Mouse (Mus musculus): ENCODE results near the gene Sdc4. TPM values are rescaled to one million over a fixed set of nuclear protein-coding genes. Genes with fewer than 3 reads are reported as not detected.

The Sdc4 gene
- polyA plus RNA-seq, 1 experiment from 2014 or later, result 22.6 TPM

DNA sequence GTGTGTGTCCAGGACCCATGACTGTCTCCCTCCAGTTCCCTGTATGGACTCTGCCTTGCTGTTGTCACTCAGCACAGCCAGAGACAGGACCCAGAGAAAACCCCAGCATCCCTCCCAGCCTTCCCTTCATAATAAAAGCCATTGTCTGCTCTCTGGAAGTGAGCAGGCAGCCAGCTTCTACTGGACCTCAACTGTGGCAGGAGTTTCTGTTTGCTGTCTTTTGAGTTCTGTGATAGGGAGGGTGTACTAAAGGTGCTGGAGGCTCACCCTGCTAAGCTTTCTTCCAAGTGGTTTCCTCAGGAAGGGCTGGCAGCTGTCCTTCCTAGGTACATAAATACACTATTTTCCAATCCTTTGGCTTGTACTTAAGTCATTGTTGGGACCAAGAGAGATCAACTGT is 21.5 kb upstream of the Sdc4 start:
- H3K4me1 ChIP-seq (ENCODE audit: control insufficient read depth, insufficient read depth, low read length), result peaks cover 4% of the 10 kb centered on the region
- H3K9me3 ChIP-seq (ENCODE audit: control insufficient read depth, low read length), result no peaks in the 10 kb centered on the region
- H3K9ac ChIP-seq (ENCODE audit: low read length), result no peak overlapping the region
- no peak overlapping the region for H3K4me3 ChIP-seq (ENCODE audit: low read depth, low read length)
- DNase-seq (ENCODE audit: low spot score) (no peak), ATAC-seq (ENCODE audit: insufficient number of reproducible peaks, low FRiP score, low TSS enrichment, low read depth) (no peak)
- H3K36me3 ChIP-seq (ENCODE audit: control insufficient read depth, insufficient read depth, low read length), result peaks cover 9% of the 10 kb centered on the region
- no peak overlapping the region for H3K27ac ChIP-seq (replicated peaks; ENCODE audit: low read depth, low read length)
- H3K27me3 ChIP-seq (ENCODE audit: control insufficient read depth, insufficient read depth, low read length), result no peaks in the 10 kb centered on the region
- no peak overlapping the region for H3K4me2 ChIP-seq (ENCODE audit: low read depth, severe bottlenecking)

DNA sequence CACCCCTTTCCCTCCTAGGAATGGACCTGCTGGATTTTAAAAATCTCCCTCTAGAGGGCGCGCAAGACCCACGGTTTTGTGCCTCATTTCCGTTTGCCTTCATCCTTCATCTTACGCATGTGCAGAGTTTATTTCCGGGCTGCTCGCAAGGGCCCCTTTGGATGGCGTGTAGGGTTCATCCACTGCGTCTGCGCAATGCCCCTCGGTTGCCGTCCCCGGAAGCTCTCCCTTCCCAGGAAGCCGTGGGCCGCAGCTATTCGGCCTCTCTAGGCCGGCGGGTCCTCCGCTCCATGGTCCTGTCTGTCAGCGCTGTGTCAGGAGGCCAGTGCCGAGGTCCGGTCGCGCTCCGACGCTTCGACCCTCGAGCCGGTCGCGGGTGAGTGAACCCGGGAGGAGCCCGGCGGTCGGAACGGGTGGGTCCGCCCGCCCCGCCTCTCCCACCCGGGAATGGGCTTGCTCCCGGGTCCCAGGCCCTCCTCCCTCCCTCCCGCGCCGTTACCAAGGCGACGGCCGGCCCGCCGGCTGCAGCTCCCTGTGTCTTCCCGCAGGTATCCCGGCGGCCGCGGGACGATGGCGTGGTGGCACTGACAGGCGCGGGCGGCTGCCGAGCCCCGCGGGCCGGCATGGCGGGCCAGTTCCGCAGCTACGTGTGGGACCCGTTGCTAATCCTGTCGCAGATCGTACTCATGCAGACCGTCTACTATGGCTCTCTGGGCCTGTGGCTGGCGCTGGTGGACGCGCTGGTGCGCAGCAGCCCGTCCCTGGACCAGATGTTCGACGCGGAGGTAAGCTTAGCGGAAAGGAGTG is 17.3 kb upstream of the Sdc4 start, which contains the start of gene Gm20458:
Gene Gm20458 (plus strand): TSS at position 223 of the 807 bp plus-strand sequence.
- Histone ChIP-seq H3K4me1 (ENCODE audit: control insufficient read depth, insufficient read depth, low read length) (peaks cover 10% of the 10 kb centered on the region), H3K27ac (replicated peaks; ENCODE audit: low read depth, low read length) (peak within 1 kb of the TSS; percentile 67), H3K9me3 (ENCODE audit: control insufficient read depth, low read length) (no peaks in the 10 kb centered on the region), H3K4me2 (ENCODE audit: low read depth, severe bottlenecking) (peak within 1 kb of the TSS; percentile 68), H3K36me3 (ENCODE audit: control insufficient read depth, insufficient read depth, low read length) (peaks cover 9% of the 10 kb centered on the region), H3K9ac (ENCODE audit: low read length) (peak within 1 kb of the TSS; percentile 56), H3K4me3 (ENCODE audit: low read depth, low read length) (peak within 1 kb of the TSS; percentile 89), H3K27me3 (ENCODE audit: control insufficient read depth, insufficient read depth, low read length) (no peaks in the 10 kb centered on the region)
- WGBS, result under 1% methylated on average over 75 of the region's 79 CpGs
- peak; percentile 98 for ATAC-seq (ENCODE audit: insufficient number of reproducible peaks, low FRiP score, low TSS enrichment, low read depth)
- peak; percentile 95 for DNase-seq (ENCODE audit: low spot score)

DNA sequence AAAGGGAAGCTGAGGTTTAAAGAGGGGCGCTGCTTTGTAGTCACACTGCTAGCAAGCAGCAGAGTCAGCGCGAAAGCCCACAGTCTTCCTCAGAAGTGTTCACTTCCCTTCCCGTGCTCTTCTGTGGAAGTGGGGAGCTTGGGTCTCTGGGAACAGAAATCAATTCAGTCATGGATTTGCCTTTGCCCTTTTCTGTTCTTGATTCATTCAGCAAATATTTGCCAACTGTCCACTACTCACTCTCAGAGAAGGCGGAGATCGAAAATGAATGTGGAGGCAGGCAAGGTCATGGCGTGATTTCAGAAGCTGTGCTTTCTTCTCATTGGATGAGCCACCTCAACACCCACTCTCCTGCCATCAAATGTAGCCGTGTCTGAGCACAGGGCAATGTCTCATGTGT is 14.8 kb upstream of the Sdc4 start:
- H3K27me3 ChIP-seq (ENCODE audit: control insufficient read depth, insufficient read depth, low read length), result no peaks in the 10 kb centered on the region
- no peak overlapping the region for H3K27ac ChIP-seq (replicated peaks; ENCODE audit: low read depth, low read length)
- H3K36me3 ChIP-seq (ENCODE audit: control insufficient read depth, insufficient read depth, low read length), result peaks cover 4% of the 10 kb centered on the region; the same call in 1 of the 2 replicates
- no peak for ATAC-seq (ENCODE audit: insufficient number of reproducible peaks, low FRiP score, low TSS enrichment, low read depth)
- WGBS, result 88% methylated on average over 8 of the region's 8 CpGs
- H3K4me3 ChIP-seq (ENCODE audit: low read depth, low read length), result no peak overlapping the region
- no peaks in the 10 kb centered on the region for H3K9me3 ChIP-seq (ENCODE audit: control insufficient read depth, low read length)
- no peak for DNase-seq (ENCODE audit: low spot score)
- H3K4me1 ChIP-seq (ENCODE audit: control insufficient read depth, insufficient read depth, low read length), result peaks cover 10% of the 10 kb centered on the region
- no peak overlapping the region for H3K9ac ChIP-seq (ENCODE audit: low read length)
- no peak overlapping the region for H3K4me2 ChIP-seq (ENCODE audit: low read depth, severe bottlenecking)

DNA sequence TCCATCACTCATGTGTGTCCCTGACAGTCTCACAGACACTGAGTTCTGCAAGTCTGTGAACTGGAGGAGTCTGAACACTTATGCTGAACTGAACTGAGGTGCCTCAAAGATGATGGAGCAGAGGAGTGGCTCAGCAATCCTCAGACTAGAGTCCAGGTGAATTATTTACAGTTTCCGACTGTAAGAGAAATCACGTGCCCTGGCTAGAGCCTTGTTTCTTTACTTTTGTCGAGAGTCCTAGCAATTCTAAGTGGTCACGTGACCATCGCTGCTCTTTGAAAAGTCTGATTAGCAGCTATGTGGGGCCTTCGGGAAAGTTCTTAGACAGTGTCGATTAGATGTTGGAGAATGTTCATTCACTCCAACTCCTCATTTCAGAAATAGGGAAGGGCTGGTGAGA is 14.3 kb upstream of the Sdc4 start:
- no peak for ATAC-seq (ENCODE audit: insufficient number of reproducible peaks, low FRiP score, low TSS enrichment, low read depth)
- Histone ChIP-seq H3K9me3 (ENCODE audit: control insufficient read depth, low read length) (no peaks in the 10 kb centered on the region), H3K4me2 (ENCODE audit: low read depth, severe bottlenecking) (no peak overlapping the region), H3K4me1 (ENCODE audit: control insufficient read depth, insufficient read depth, low read length) (peaks cover 11% of the 10 kb centered on the region), H3K4me3 (ENCODE audit: low read depth, low read length) (no peak overlapping the region), H3K27me3 (ENCODE audit: control insufficient read depth, insufficient read depth, low read length) (no peaks in the 10 kb centered on the region), H3K27ac (replicated peaks; ENCODE audit: low read depth, low read length) (no peak overlapping the region), H3K9ac (ENCODE audit: low read length) (no peak overlapping the region), H3K36me3 (ENCODE audit: control insufficient read depth, insufficient read depth, low read length) (no peaks in the 10 kb centered on the region)
- no peak for DNase-seq (ENCODE audit: low spot score)
- WGBS, result 72% methylated on average over 7 of the region's 7 CpGs

DNA sequence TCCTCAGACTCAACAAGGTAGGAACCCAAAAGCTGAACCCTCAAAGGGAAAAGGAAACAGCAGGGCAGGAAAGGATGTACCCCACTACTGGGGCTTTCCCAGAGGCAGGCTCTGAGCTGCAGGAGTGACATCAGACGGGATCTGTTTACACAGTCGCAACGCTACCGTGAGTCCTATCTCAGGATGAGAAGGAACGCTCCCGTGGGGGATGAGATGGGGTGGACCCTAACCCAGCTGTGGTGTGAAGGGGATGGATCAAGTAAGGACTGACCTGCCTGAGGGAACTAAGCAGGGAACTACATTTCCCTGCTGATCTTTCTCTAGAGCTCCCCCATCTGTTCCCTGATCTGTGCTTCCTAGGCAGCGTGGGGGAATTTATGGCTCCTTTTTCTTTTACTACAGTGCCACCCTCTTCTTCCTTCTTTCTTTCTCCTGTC is 13.2 kb upstream of the Sdc4 start, which contains the start of gene Sys1:
Gene Sys1 (plus strand): TSS at position 101 of the 437 bp plus-strand sequence.
- peak within 1 kb of the TSS; percentile 12; the same call in 1 of the 2 replicates for H3K9ac ChIP-seq (ENCODE audit: low read length)
- 0% methylated on average over 7 of the region's 7 CpGs for WGBS
- DNase-seq (ENCODE audit: low spot score), result peak; percentile 35

DNA sequence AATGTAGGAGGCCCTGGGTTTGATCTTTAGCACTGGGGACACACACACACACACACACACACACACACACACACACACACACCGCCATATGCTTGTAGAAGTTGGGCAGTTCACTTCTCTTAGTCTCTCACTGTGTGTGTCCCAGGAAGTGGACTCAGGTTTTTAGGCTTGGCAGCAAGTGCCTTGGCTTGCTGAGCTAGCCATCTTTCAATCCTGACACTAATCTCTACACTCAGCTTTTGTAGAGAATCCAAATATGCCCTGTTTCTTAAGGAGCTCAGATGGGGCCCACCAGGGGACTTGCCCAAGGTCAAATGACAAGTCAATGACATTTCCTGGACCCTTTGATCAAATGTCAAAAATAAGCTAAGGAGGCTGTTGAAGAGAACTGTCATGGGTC is 12.7 kb upstream of the Sdc4 start:
- 63% methylated on average over 1 of the region's 1 CpGs for WGBS
- no peak overlapping the region for H3K27ac ChIP-seq (replicated peaks; ENCODE audit: low read depth, low read length)
- no peak overlapping the region for H3K9ac ChIP-seq (ENCODE audit: low read length)
- no peaks in the 10 kb centered on the region for H3K27me3 ChIP-seq (ENCODE audit: control insufficient read depth, insufficient read depth, low read length)
- no peaks in the 10 kb centered on the region for H3K36me3 ChIP-seq (ENCODE audit: control insufficient read depth, insufficient read depth, low read length)
- ATAC-seq (ENCODE audit: insufficient number of reproducible peaks, low FRiP score, low TSS enrichment, low read depth), result no peak
- DNase-seq (ENCODE audit: low spot score), result no peak
- peaks cover 13% of the 10 kb centered on the region; the same call in 1 of the 2 replicates for H3K4me1 ChIP-seq (ENCODE audit: control insufficient read depth, insufficient read depth, low read length)
- H3K4me2 ChIP-seq (ENCODE audit: low read depth, severe bottlenecking), result peak overlapping the region; percentile 29; the same call in 1 of the 2 replicates
- no peaks in the 10 kb centered on the region for H3K9me3 ChIP-seq (ENCODE audit: control insufficient read depth, low read length)
- no peak overlapping the region for H3K4me3 ChIP-seq (ENCODE audit: low read depth, low read length)

More for the DNA sequence above, 13.2 kb upstream of the Sdc4 start, which contains the start of gene Sys1:
- no peak for ATAC-seq (ENCODE audit: insufficient number of reproducible peaks, low FRiP score, low TSS enrichment, low read depth)
- H3K9me3 ChIP-seq (ENCODE audit: control insufficient read depth, low read length), result no peaks in the 10 kb centered on the region
- H3K36me3 ChIP-seq (ENCODE audit: control insufficient read depth, insufficient read depth, low read length), result no peaks in the 10 kb centered on the region
- peaks cover 17% of the 10 kb centered on the region for H3K4me1 ChIP-seq (ENCODE audit: control insufficient read depth, insufficient read depth, low read length)
- no peaks in the 10 kb centered on the region for H3K27me3 ChIP-seq (ENCODE audit: control insufficient read depth, insufficient read depth, low read length)
- H3K27ac ChIP-seq (replicated peaks; ENCODE audit: low read depth, low read length), result no peak within 1 kb of the TSS
- H3K4me2 ChIP-seq (ENCODE audit: low read depth, severe bottlenecking), result peak within 1 kb of the TSS; percentile 29; the same call in 1 of the 2 replicates
- no peak within 1 kb of the TSS for H3K4me3 ChIP-seq (ENCODE audit: low read depth, low read length)

DNA sequence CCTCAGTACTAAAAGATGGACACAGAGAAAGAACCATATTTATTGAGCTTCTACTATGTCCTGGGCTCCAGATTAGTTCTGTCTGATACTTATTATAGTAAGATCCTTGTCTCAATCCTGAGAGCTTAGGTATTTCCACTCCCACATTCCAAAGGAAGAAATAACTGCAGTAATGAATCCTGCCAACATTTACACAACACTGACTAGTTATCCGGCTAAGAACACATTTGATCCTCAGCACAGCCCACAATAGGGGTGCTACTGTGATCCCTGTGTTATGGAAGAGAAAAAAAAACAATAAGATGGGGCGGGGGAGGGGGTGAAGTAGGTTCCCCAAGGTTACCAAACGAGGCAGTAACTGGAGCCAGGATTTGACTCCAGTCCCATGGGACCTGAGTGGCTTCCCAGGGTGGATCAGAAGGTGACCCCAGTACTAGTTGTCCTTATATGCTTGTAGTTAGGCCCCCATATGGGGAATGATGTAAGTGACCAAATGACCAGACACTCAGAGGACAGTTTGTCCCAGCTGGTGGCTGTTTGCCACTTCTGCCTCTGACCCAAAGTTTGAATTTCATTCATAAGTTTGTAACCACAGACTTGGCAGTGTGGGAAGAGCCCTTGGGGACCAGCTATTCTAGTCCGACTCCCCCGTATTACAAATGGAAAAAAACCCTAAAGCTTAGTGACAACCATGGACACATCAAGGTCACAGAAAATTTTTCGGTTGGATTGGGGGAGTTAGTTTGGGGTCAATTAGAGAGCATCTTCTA is 11.9 kb upstream of the Sdc4 start:
- ATAC-seq (ENCODE audit: insufficient number of reproducible peaks, low FRiP score, low TSS enrichment, low read depth), result no peak
- no peak overlapping the region for H3K9ac ChIP-seq (ENCODE audit: low read length)
- WGBS, result 76% methylated on average over 6 of the region's 6 CpGs

DNA sequence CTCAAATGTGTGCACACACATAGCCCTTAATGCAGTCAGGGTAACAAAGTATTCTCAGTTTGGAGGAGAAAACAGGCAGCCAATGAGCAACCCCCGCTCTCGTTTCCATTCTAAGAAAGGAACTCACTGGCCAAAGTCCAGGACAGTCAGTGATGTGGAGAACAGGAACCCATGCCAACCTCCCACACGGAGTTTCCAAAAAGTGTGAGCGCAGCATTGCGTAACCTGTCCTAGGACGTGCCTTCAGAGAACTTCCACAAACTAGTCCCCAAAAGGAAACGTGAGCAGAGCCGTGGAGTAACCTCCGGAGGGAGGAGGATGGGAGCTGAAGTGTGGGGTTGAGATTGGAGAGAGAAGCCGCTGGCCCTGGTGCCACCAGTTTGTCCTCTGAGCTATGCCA is 11.2 kb upstream of the Sdc4 start:
- Histone ChIP-seq H3K9me3 (ENCODE audit: control insufficient read depth, low read length) (no peaks in the 10 kb centered on the region), H3K4me3 (ENCODE audit: low read depth, low read length) (no peak overlapping the region), H3K36me3 (ENCODE audit: control insufficient read depth, insufficient read depth, low read length) (no peaks in the 10 kb centered on the region), H3K4me1 (ENCODE audit: control insufficient read depth, insufficient read depth, low read length) (peaks cover 13% of the 10 kb centered on the region; the same call in 1 of the 2 replicates), H3K27me3 (ENCODE audit: control insufficient read depth, insufficient read depth, low read length) (no peaks in the 10 kb centered on the region), H3K27ac (replicated peaks; ENCODE audit: low read depth, low read length) (no peak overlapping the region), H3K9ac (ENCODE audit: low read length) (no peak overlapping the region), H3K4me2 (ENCODE audit: low read depth, severe bottlenecking) (no peak overlapping the region)
- DNase-seq (ENCODE audit: low spot score) (no peak), ATAC-seq (ENCODE audit: insufficient number of reproducible peaks, low FRiP score, low TSS enrichment, low read depth) (no peak)
- 84% methylated on average over 10 of the region's 10 CpGs for WGBS

More for the DNA sequence above, 11.9 kb upstream of the Sdc4 start:
- no peaks in the 10 kb centered on the region for H3K9me3 ChIP-seq (ENCODE audit: control insufficient read depth, low read length)
- no peak overlapping the region for H3K27ac ChIP-seq (replicated peaks; ENCODE audit: low read depth, low read length)
- DNase-seq (ENCODE audit: low spot score), result no peak
- H3K4me3 ChIP-seq (ENCODE audit: low read depth, low read length), result no peak overlapping the region
- peaks cover 13% of the 10 kb centered on the region; the same call in 1 of the 2 replicates for H3K4me1 ChIP-seq (ENCODE audit: control insufficient read depth, insufficient read depth, low read length)
- H3K36me3 ChIP-seq (ENCODE audit: control insufficient read depth, insufficient read depth, low read length), result no peaks in the 10 kb centered on the region
- no peak overlapping the region for H3K4me2 ChIP-seq (ENCODE audit: low read depth, severe bottlenecking)
- H3K27me3 ChIP-seq (ENCODE audit: control insufficient read depth, insufficient read depth, low read length), result no peaks in the 10 kb centered on the region

Measured in limb, embryonic 11.5 days (tissue).